Mouse (Mus musculus) heart, postnatal 0 days (tissue): ENCODE measurements at regions not wholly inside any gene's neighbourhood (a gene's known extent, or its start where the extent isn't known, plus 50 kb on each side); places are given as distances from the start of the nearest gene placed in this dataset.

ENCODE experiments used
- CTCF ChIP-seq: IDR thresholded peaks from 2 replicates; pipeline ENCODE4 v1.5.1; 2016; ENCODE audit warnings: antibody characterized with exemption, control low read depth, low read depth
- EP300 ChIP-seq: IDR thresholded peaks from 2 replicates; pipeline ENCODE4 v1.6.1; 2016; ENCODE audit warnings: antibody characterized with exemption, low read depth

DNA sequence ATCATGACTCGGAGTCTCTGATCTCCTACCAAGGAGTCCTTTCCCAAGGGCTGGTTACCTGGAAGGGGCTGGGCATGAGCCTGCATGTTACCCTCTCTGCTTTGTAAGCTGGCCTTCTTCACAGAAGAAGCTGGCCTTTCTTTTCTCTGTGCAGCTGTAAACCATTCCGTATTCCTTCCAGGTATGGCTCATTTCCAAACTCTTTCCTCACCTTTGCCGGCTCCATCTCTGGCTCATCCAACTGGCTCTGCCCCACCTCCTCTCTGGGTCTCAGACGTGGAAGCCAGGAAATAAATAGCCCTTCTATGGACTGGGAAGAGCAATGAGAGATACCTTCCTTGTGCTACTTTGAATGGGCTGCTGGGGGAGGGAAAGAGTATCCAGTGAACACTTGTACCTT is 163.0 kb downstream of the Pik3r1 start:
- TF ChIP-seq CTCF (no peak), EP300 (no peak)
